Mouse (Mus musculus) heart, postnatal 25 days (tissue): ENCODE measurements around the gene Zfp867. TPM values are rescaled to one million over a fixed set of nuclear protein-coding genes. Genes with fewer than 3 reads are reported as not detected.

Experiments
- DNase-seq: peaks from one replicate; pipeline ENCODE4 v3.0.0; 2022; ENCODE audit warnings: low spot score
- intact Hi-C: fragments of 180-260 bp; cut with DNase I; formaldehyde crosslinking; loops from one replicate; pipeline ENCODE4 v1.15.1; 2025
- total RNA-seq, 2 experiments: library from RNA; stranded (reverse); gene quantifications; 2 replicates each; pipeline ENCODE4 v1.2.3; 2021

Gene Zfp867
- total RNA-seq = 1 to 10 TPM; 4.8 to 5.0 TPM

- peak; percentile 75 for DNase-seq
- intact Hi-C loops = loop anchor here (5.0 kb wide), 1 partner anchor 50 kb away; no protein-coding TSS in a partner anchor
These were observed at the start of gene Zfp867 for GRCm38 (mm10) chr11:59472326-59472677. Zfp867 (minus strand) TSS chr11:59472474.

- intact Hi-C loops = loop anchor here (10.0 kb wide), 1 partner anchor 225 kb away; no protein-coding TSS in a partner anchor
- no peak for DNase-seq
These were observed 47.6 kb upstream of the Zfp867 start for GRCm38 (mm10) chr11:59519741-59520495.

GRCm38 (mm10) chr11:59518226-59518625 lies 46.0 kb upstream of the Zfp867 start:
- intact Hi-C loops = no loop called here
- no peak for DNase-seq

- intact Hi-C loops = no loop called here
- no peak for DNase-seq
These were observed 45.2 kb upstream of the Zfp867 start for GRCm38 (mm10) chr11:59517441-59517840.

GRCm38 (mm10) chr11:59514789-59515188 lies 42.5 kb upstream of the Zfp867 start:
- intact Hi-C loops = no loop called here

GRCm38 (mm10) chr11:59514381-59514780 lies 42.1 kb upstream of the Zfp867 start:
- intact Hi-C loops = no loop called here
- no peak for DNase-seq

More at GRCm38 (mm10) chr11:59514789-59515188, 42.5 kb upstream of the Zfp867 start:
- no peak for DNase-seq

- DNase-seq = no peak
- intact Hi-C loops = no loop called here
These were observed 41.3 kb upstream of the Zfp867 start for GRCm38 (mm10) chr11:59513556-59513955.

- DNase-seq = no peak
- intact Hi-C loops = no loop called here
These were observed 40.5 kb upstream of the Zfp867 start for GRCm38 (mm10) chr11:59512733-59513132.

- intact Hi-C loops = no loop called here
- DNase-seq = no peak
These were observed 39.3 kb upstream of the Zfp867 start for GRCm38 (mm10) chr11:59511558-59511957.

GRCm38 (mm10) chr11:59506713-59507074 lies 34.4 kb upstream of the Zfp867 start:
- intact Hi-C loops = no loop called here

GRCm38 (mm10) chr11:59505839-59506712 lies 33.8 kb upstream of the Zfp867 start:
- intact Hi-C loops = no loop called here
- peak; percentile 87 for DNase-seq

More at GRCm38 (mm10) chr11:59506713-59507074, 34.4 kb upstream of the Zfp867 start:
- no peak for DNase-seq

- intact Hi-C loops = no loop called here
- DNase-seq = no peak
These were observed 33.1 kb upstream of the Zfp867 start for GRCm38 (mm10) chr11:59505351-59505838.

- intact Hi-C loops = no loop called here
- DNase-seq = no peak
These were observed 29.9 kb upstream of the Zfp867 start for GRCm38 (mm10) chr11:59501978-59502700.

GRCm38 (mm10) chr11:59497747-59498146 lies 25.5 kb upstream of the Zfp867 start:
- no peak for DNase-seq
- intact Hi-C loops = no loop called here

GRCm38 (mm10) chr11:59496672-59497310 lies 24.5 kb upstream of the Zfp867 start:
- intact Hi-C loops = no loop called here
- DNase-seq = no peak

- no peak for DNase-seq
- intact Hi-C loops = no loop called here
These were observed 13.9 kb upstream of the Zfp867 start for GRCm38 (mm10) chr11:59486222-59486621.

GRCm38 (mm10) chr11:59485641-59486040 lies 13.4 kb upstream of the Zfp867 start:
- intact Hi-C loops = no loop called here
- no peak for DNase-seq

GRCm38 (mm10) chr11:59483212-59483611 lies 10.9 kb upstream of the Zfp867 start:
- intact Hi-C loops = loop anchor here (1.0 to 5.0 kb wide), 2 partner anchors 176 to 246 kb away; no protein-coding TSS in a partner anchor
- DNase-seq = no peak

- no peak for DNase-seq
- intact Hi-C loops = no loop called here
These were observed 5.0 kb upstream of the Zfp867 start for GRCm38 (mm10) chr11:59477240-59477639.
